Mouse (Mus musculus): ENCODE measurements at regions not wholly inside any gene's neighbourhood (a gene's known extent, or its start where the extent isn't known, plus 50 kb on each side); places are given as distances from the start of the nearest gene placed in this dataset.

- TF ChIP-seq CTCF (IDR thresholded peaks at IDR 0.05) (no peak), EP300 (IDR thresholded peaks at IDR 0.05) (no peak)
- no peak for DNase-seq (ENCODE audit: low spot score)
- Histone ChIP-seq H3K4me3 (ENCODE audit: low read depth, low read length) (no peak overlapping the region), H3K9ac (replicated peaks; ENCODE audit: low read depth) (no peak overlapping the region), H3K4me2 (replicated peaks; ENCODE audit: low read depth, low read length) (no peak overlapping the region), H3K27ac (ENCODE audit: low read length) (no peak overlapping the region), H3K27me3 (replicated peaks; ENCODE audit: insufficient read depth, low read length) (no peaks in the 10 kb centered on the region), H3K4me1 (ENCODE audit: insufficient read depth, low read depth, low read length) (no peaks in the 10 kb centered on the region), H3K36me3 (ENCODE audit: insufficient read depth, low read length) (no peaks in the 10 kb centered on the region), H3K9me3 (ENCODE audit: low read length) (no peaks in the 10 kb centered on the region)
- no peak for ATAC-seq
- 64% methylated on average over 6 of the region's 6 CpGs for WGBS
These were observed 178.1 kb downstream of the Dact1 start for GRCm38 (mm10) chr12:71487591-71488435.

DNA sequence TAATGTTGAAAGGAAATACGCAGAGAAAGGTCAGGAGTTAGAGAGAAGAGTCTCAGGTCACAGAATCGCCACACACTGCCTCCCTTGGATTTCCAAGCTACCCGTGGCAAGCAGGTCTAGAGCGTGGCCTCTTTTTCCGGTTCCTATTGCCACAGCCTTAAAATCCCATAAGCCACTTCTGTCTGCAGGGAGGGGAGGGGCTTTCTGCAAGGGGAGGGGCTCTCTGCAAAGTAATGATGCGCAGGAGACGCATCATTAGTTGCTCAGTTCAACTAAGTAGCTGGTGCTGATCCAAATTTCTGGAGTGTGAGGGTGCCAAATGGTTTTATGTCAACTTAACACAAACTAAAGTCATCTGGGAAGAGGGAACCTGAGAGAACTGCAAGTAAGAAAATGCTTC is 179.6 kb downstream of the Dact1 start:
- Histone ChIP-seq H3K4me1 (ENCODE audit: insufficient read depth, low read depth, low read length) (no peaks in the 10 kb centered on the region), H3K4me3 (ENCODE audit: low read depth, low read length) (no peak overlapping the region), H3K27ac (ENCODE audit: low read length) (no peak overlapping the region), H3K9me3 (ENCODE audit: low read length) (no peaks in the 10 kb centered on the region), H3K4me2 (replicated peaks; ENCODE audit: low read depth, low read length) (no peak overlapping the region), H3K9ac (replicated peaks; ENCODE audit: low read depth) (no peak overlapping the region), H3K27me3 (replicated peaks; ENCODE audit: insufficient read depth, low read length) (no peaks in the 10 kb centered on the region), H3K36me3 (ENCODE audit: insufficient read depth, low read length) (no peaks in the 10 kb centered on the region)
- ATAC-seq = peak; percentile 23; the same call in 1 of the 2 replicates
- DNase-seq (ENCODE audit: low spot score) = no peak
- 59% methylated on average over 7 of the region's 7 CpGs for WGBS
- TF ChIP-seq CTCF (IDR thresholded peaks at IDR 0.05) = no peak
- no peak for TF ChIP-seq EP300 (IDR thresholded peaks at IDR 0.05)

DNA sequence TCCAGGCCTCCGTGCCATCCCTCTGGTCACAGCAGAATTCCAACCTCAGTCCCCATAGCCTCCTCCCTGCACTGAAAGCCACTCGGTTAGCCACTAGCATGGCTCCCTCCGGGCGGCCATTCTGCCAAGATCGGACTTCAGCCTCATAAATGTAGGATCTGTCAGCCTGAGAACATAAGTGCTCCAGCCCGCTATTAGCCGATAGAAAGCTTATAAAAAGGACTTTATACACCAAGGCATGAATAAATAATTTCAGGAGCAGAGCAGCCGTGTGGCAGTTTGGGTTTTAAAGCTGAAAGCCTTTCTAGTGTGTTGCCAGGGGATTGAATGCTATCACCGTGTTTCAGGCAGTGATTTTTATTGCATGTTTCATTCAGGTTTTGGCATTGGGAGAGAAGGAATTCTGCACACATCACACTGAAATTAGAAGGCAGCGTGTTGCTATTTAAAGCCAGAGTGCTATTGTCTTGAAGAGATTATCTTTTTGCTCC is 185.2 kb downstream of the Dact1 start:
- Histone ChIP-seq H3K27ac (ENCODE audit: low read length) (no peak overlapping the region), H3K4me1 (ENCODE audit: insufficient read depth, low read depth, low read length) (no peaks in the 10 kb centered on the region), H3K4me3 (ENCODE audit: low read depth, low read length) (no peak overlapping the region), H3K36me3 (ENCODE audit: insufficient read depth, low read length) (no peaks in the 10 kb centered on the region), H3K9me3 (ENCODE audit: low read length) (no peaks in the 10 kb centered on the region), H3K27me3 (replicated peaks; ENCODE audit: insufficient read depth, low read length) (no peaks in the 10 kb centered on the region), H3K4me2 (replicated peaks; ENCODE audit: low read depth, low read length) (no peak overlapping the region), H3K9ac (replicated peaks; ENCODE audit: low read depth) (no peak overlapping the region)
- 76% methylated on average over 10 of the region's 10 CpGs for WGBS
- no peak for DNase-seq (ENCODE audit: low spot score)
- ATAC-seq = no peak
- no peak for TF ChIP-seq EP300 (IDR thresholded peaks at IDR 0.05)
- TF ChIP-seq CTCF (IDR thresholded peaks at IDR 0.05) = no peak

DNA sequence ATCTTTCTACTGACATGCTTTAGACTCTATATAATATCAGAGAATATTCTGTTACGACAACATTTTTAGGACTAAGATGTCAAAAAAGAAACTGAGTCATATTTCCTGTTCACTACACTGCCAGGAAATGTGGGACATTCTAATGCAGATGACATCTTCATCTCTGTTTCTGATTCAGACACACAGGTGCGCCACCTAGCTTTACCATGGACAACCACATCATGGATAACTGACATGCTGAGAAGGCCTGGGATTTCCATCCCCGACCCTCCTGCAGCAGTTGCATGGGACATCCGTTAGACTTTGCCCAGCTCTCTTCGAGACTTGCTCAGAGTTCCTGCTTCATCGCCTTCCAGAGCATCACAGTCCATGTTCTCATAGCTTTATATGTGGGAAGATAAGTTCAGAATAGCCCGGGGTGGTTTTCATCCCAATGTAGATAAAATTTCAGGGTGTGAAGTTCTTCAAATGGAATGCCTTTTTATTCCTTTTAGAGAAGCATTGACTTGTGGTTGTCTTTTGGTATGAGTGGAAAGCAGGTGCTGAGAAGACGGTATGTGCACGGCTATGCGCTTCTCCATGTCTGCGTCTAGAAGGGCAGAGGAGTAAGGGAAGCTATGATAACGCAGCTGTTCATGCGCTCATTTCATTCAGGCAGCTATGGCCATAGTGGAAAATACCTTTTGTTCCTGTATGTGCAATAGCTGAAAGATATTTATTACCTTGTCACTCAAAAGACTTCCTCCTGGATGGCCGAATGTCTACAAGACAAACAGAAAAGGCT is 188.8 kb downstream of the Dact1 start:
- ATAC-seq = no peak
- Histone ChIP-seq H3K9ac (replicated peaks; ENCODE audit: low read depth) (no peak overlapping the region), H3K4me1 (ENCODE audit: insufficient read depth, low read depth, low read length) (no peaks in the 10 kb centered on the region), H3K27me3 (replicated peaks; ENCODE audit: insufficient read depth, low read length) (no peaks in the 10 kb centered on the region), H3K4me2 (replicated peaks; ENCODE audit: low read depth, low read length) (no peak overlapping the region), H3K27ac (ENCODE audit: low read length) (no peak overlapping the region), H3K36me3 (ENCODE audit: insufficient read depth, low read length) (no peaks in the 10 kb centered on the region), H3K9me3 (ENCODE audit: low read length) (no peaks in the 10 kb centered on the region), H3K4me3 (ENCODE audit: low read depth, low read length) (no peak overlapping the region)
- WGBS = 65% methylated on average over 14 of the region's 14 CpGs
- DNase-seq (ENCODE audit: low spot score) = no peak
- TF ChIP-seq CTCF (IDR thresholded peaks at IDR 0.05) (peak; percentile 62), EP300 (IDR thresholded peaks at IDR 0.05) (no peak)

DNA sequence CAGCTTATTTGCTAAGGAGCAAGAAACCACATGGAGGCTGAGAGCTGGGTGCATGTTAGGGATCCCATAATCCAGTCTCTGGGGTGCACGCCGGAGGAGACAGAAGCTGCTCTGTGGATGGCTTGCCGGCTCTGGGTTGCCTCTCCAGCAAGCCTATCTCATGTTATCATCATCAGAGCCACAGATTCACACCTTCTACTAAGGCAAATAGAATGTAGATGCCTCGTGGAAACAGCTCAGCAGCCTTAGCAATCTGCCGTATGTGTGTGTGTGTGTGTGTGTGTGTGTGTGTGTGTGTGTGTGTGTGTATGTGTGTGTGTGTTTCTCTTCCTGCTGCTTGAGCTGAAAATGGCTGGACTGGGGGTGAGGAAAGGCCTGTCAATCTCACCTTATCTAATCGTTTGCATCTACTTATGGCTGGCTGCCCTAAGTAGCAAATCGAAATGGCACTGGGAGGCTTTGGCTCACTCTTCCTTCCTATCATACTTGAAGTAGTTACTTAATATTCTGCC is 191.7 kb downstream of the Dact1 start:
- no peak for TF ChIP-seq CTCF (IDR thresholded peaks at IDR 0.05)
- Histone ChIP-seq H3K27me3 (replicated peaks; ENCODE audit: insufficient read depth, low read length) (no peaks in the 10 kb centered on the region), H3K9ac (replicated peaks; ENCODE audit: low read depth) (no peak overlapping the region), H3K36me3 (ENCODE audit: insufficient read depth, low read length) (no peaks in the 10 kb centered on the region), H3K4me3 (ENCODE audit: low read depth, low read length) (no peak overlapping the region), H3K9me3 (ENCODE audit: low read length) (no peaks in the 10 kb centered on the region), H3K4me1 (ENCODE audit: insufficient read depth, low read depth, low read length) (no peaks in the 10 kb centered on the region), H3K4me2 (replicated peaks; ENCODE audit: low read depth, low read length) (no peak overlapping the region), H3K27ac (ENCODE audit: low read length) (no peak overlapping the region)
- ATAC-seq (no peak), DNase-seq (ENCODE audit: low spot score) (no peak)
- 44% methylated on average over 7 of the region's 7 CpGs for WGBS

- no peak overlapping the region for H3K27ac ChIP-seq (ENCODE audit: low read length)
- H3K4me3 ChIP-seq (ENCODE audit: low read depth, low read length) = no peak overlapping the region
- no peak overlapping the region for H3K9ac ChIP-seq (replicated peaks; ENCODE audit: low read depth)
- no peak for TF ChIP-seq CTCF (IDR thresholded peaks at IDR 0.05)
- TF ChIP-seq EP300 (IDR thresholded peaks at IDR 0.05) = no peak
- no peaks in the 10 kb centered on the region for H3K9me3 ChIP-seq (ENCODE audit: low read length)
- no peak for ATAC-seq
- WGBS = 71% methylated on average over 11 of the region's 11 CpGs
- H3K4me2 ChIP-seq (replicated peaks; ENCODE audit: low read depth, low read length) = no peak overlapping the region
- DNase-seq (ENCODE audit: low spot score) = no peak
- no peaks in the 10 kb centered on the region for H3K36me3 ChIP-seq (ENCODE audit: insufficient read depth, low read length)
- no peaks in the 10 kb centered on the region for H3K4me1 ChIP-seq (ENCODE audit: insufficient read depth, low read depth, low read length)
- no peaks in the 10 kb centered on the region for H3K27me3 ChIP-seq (replicated peaks; ENCODE audit: insufficient read depth, low read length)
These were observed 193.6 kb downstream of the Dact1 start for GRCm38 (mm10) chr12:71503265-71503664.

Measured in lung, postnatal 0 days (tissue).